Mouse (Mus musculus) hindbrain, postnatal 0 days (tissue): ENCODE data around the gene Srrm2. TPM values are rescaled to one million over a fixed set of nuclear protein-coding genes. Genes with fewer than 3 reads are reported as not detected.
"Not testable (repeated sequence)": the region's sequence is repeated elsewhere in the genome, so short reads cannot be mapped to it uniquely, and the experiment has no call there.

ENCODE experiments used
- ATAC-seq: fragments of 200-750 bp; cut with Nextera tagmentation; 2 replicates; pipeline ENCODE4 v1.8.0; 2017; ENCODE audit warnings: mild to moderate bottlenecking, moderate TSS enrichment, moderate library complexity
- DNase-seq: peaks from one replicate; pipeline ENCODE4 v3.0.0-alpha.2; 2015; ENCODE audit warnings: low spot score
- H3K27ac ChIP-seq: fragments of 300-500 bp; sonication (generic); 2 replicates; pipeline ENCODE4 v1.5.1; 2014; ENCODE audit warnings: mild to moderate bottlenecking
- H3K27me3 ChIP-seq: fragments of 300-500 bp; sonication (generic); 2 replicates; pipeline ENCODE4 v1.6.1; 2014; ENCODE audit warnings: low read length, mixed read lengths; ENCODE audit not compliant: insufficient read depth
- H3K36me3 ChIP-seq: fragments of 300-500 bp; sonication (generic); 2 replicates; pipeline ENCODE4 v1.6.1; 2014; ENCODE audit warnings: low read length, mixed read lengths; ENCODE audit not compliant: insufficient read depth
- H3K4me1 ChIP-seq: fragments of 300-500 bp; sonication (generic); 2 replicates; pipeline ENCODE4 v1.6.1; 2014; ENCODE audit warnings: antibody characterized with exemption, low read length, mixed read lengths; ENCODE audit not compliant: insufficient read depth
- H3K4me2 ChIP-seq: fragments of 300-500 bp; sonication (generic); 2 replicates; pipeline ENCODE4 v1.6.1; 2014; ENCODE audit warnings: low read depth, mild to moderate bottlenecking, low read length, moderate library complexity, mixed read lengths
- H3K4me3 ChIP-seq: fragments of 300-500 bp; sonication (generic); 2 replicates; pipeline ENCODE4 v1.5.1; 2014; ENCODE audit warnings: low read length
- H3K9ac ChIP-seq: fragments of 300-500 bp; sonication (generic); replicated peaks from 2 replicates; pipeline ENCODE4 v1.6.1; 2014; ENCODE audit warnings: mild to moderate bottlenecking, low read length, moderate library complexity, mixed read lengths
- H3K9me3 ChIP-seq: fragments of 300-500 bp; sonication (generic); 2 replicates; pipeline ENCODE4 v1.6.1; 2016; ENCODE audit warnings: low read length, mixed read lengths
- CTCF ChIP-seq: IDR thresholded peaks from 2 replicates; pipeline ENCODE4 v1.5.1; 2016; ENCODE audit warnings: antibody characterized with exemption, control low read depth, low read depth
- WGBS: fragments of 180-500 bp; shearing (Covaris S2); extraction: QIAGEN DNeasy Blood & Tissue Kit; methylation state at CpG from one replicate; pipeline ENCODE4 v1.1.7; 2014; 5-methylcytosine and 5-hydroxymethylcytosine counted together
- polyA plus RNA-seq: library from polyadenylated mRNA; unstranded; fragments of >200 nt; fragmentation: Nextera tagmentation; extraction: Ambion mirVana; gene quantifications from 2 replicates; pipeline ENCODE4 v1.2.1, GENCODE M21; 2015
- total RNA-seq: library from RNA; depleted of rRNA; stranded (reverse); fragments of >200 nt; gene quantifications from 2 replicates; pipeline ENCODE4 v1.2.3, GENCODE M21; 2014

Srrm2 gene
- total and polyA plus RNA-seq, 2 experiments from 2014 or later, result 144 to 419 TPM

- WGBS, result 99% methylated on average over 3 of the region's 3 CpGs
- no peak for ATAC-seq
- Histone ChIP-seq H3K9me3 (no peaks in the 10 kb centered on the region), H3K9ac (no peak overlapping the region), H3K36me3 (peaks cover 22% of the 10 kb centered on the region; the same call in 1 of the 2 replicates), H3K27me3 (no peaks in the 10 kb centered on the region), H3K4me2 (no peak overlapping the region), H3K4me1 (no peaks in the 10 kb centered on the region), H3K4me3 (no peak overlapping the region), H3K27ac (no peak overlapping the region)
- DNase-seq, result no peak
- no peak for TF ChIP-seq CTCF
These were observed 29.2 kb upstream of the Srrm2 start for GRCm38 (mm10) chr17:23761155-23761554.

DNA sequence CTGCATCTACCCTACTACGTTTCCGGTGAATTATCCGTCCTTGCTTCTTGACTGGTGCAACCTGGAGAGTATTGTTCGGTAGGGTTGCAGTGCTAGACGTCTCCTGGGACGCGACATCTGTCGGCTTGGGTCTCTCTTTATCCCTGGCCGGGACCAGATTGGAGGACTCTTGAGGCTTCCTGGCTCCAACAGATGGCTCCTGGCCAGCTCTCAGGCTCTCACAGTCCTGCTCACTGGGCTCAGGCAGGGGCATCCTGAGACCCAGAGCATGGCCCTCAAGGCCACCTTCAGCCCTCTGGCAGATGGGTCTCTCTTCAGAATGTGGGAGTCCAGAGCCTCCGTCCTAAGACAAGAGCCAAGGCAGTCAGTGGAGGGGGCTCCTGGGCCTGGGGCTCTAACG, 27.4 kb upstream of the Srrm2 start:
- WGBS, result 69% methylated on average over 11 of the region's 11 CpGs
- Histone ChIP-seq H3K36me3 (peaks cover 8% of the 10 kb centered on the region; the same call in 1 of the 2 replicates), H3K4me1 (no peaks in the 10 kb centered on the region), H3K27ac (no peak overlapping the region), H3K4me2 (no peak overlapping the region), H3K27me3 (no peaks in the 10 kb centered on the region), H3K4me3 (no peak overlapping the region), H3K9ac (no peak overlapping the region), H3K9me3 (no peaks in the 10 kb centered on the region)
- DNase-seq (peak; percentile 10), ATAC-seq (no peak; the same call in 1 of the 2 replicates)
- no peak for TF ChIP-seq CTCF

DNA sequence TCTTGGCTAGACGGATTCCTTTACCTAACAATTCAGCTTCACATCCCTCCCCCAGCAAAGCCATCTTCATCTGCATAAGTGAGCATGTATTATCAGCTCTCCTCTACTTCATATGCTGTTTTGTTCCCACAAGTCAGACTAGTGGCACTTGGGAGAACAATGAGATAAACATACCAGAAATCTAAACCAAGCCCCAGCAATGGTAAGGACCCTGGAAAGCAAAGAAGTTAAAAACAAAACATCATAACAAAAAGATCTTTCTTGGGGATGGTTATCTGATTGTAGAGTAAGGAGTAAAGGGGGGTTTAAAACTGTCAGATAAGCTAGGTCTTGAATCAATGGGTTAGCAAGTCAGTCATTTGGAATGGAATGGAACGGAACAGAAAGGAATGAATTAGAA, 19.8 kb upstream of the Srrm2 start:
- Histone ChIP-seq H3K27ac (peak overlapping the region; percentile 91), H3K4me3 (peak overlapping the region; percentile 77), H3K36me3 (no peaks in the 10 kb centered on the region), H3K4me2 (peak overlapping the region; percentile 70), H3K9ac (peak overlapping the region; percentile 85), H3K4me1 (0 out of 2 replicates have a peak, but pooled peaks cover 3% of the 10 kb centered on the region), H3K27me3 (no peaks in the 10 kb centered on the region), H3K9me3 (no peaks in the 10 kb centered on the region)
- TF ChIP-seq CTCF, result no peak
- 8% methylated on average over 2 of the region's 2 CpGs for WGBS
- ATAC-seq (no peak), DNase-seq (no peak)

GRCm38 (mm10) chr17:23770896-23771283, 19.4 kb upstream of the Srrm2 start:
- under 1% methylated on average over 19 of the region's 19 CpGs for WGBS

DNA sequence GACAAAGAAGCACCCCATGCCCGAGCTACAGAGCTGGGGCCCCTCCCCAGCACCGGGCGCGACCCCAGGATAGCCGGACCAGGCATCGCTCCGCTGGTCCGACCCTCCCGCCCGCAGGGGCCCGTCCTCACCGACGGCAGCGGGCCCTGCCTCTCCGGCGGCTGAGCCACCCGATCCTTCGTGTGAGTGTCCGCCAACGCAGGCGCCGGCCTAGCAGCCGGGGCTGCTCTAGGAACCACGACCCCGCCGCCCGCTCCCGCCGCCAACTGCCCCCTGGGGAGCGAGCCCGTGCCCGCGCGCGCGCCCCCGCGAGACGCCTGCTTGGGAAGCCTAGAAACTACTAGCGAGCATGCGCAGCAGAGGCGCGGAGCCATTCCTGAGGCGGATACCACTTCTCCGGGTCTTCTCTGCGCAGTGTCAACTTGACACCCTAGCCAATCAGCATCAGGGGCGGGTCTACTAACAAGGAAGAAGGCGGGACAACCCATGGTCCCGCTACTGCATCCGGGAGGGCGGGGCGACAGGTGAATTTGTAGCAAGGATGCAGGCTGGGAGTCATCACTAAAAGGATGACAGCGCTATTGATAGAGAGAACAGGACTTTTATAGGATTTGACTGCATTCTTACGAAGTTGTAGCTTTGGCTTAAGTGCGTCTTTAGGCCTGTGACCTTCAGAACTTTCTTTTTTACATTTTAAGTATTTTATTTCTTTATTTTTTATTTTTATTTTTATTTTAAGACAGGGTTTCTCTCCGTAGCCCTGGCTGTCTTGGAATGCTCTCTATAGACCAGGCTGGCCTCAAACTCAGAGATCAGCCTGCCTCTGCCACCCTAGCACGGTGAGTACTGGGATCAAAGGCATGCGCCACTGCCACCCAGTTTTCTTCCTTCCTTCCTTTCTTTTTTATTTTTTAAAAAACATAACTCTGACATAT, 18.8 kb upstream of the Srrm2 start, which contains the start of gene Flywch1:
TSS of gene Flywch1 (minus strand) at position 319 of the 935 bp plus-strand sequence.
- Histone ChIP-seq H3K27ac (peak within 1 kb of the TSS; percentile 91), H3K4me3 (peak within 1 kb of the TSS; percentile 77), H3K4me2 (peak within 1 kb of the TSS; percentile 70), H3K4me1 (0 out of 2 replicates have a peak, but pooled peaks cover 3% of the 10 kb centered on the region), H3K36me3 (no peaks in the 10 kb centered on the region), H3K9ac (peak within 1 kb of the TSS; percentile 85), H3K9me3 (no peaks in the 10 kb centered on the region), H3K27me3 (no peaks in the 10 kb centered on the region)
- peak; percentile 98 for ATAC-seq
- WGBS, result 3% methylated on average over 56 of the region's 58 CpGs
- no peak for TF ChIP-seq CTCF
- DNase-seq, result peak; percentile 99

More at GRCm38 (mm10) chr17:23770896-23771283, 19.4 kb upstream of the Srrm2 start:
- Histone ChIP-seq H3K4me3 (peak overlapping the region; percentile 77), H3K27ac (peak overlapping the region; percentile 91), H3K4me1 (0 out of 2 replicates have a peak, but pooled peaks cover 3% of the 10 kb centered on the region), H3K9me3 (no peaks in the 10 kb centered on the region), H3K27me3 (no peaks in the 10 kb centered on the region), H3K9ac (peak overlapping the region; percentile 85), H3K36me3 (no peaks in the 10 kb centered on the region), H3K4me2 (peak overlapping the region; percentile 70)
- ATAC-seq (peak; percentile 19; the same call in 1 of the 2 replicates), DNase-seq (peak; percentile 49)
- no peak for TF ChIP-seq CTCF

DNA sequence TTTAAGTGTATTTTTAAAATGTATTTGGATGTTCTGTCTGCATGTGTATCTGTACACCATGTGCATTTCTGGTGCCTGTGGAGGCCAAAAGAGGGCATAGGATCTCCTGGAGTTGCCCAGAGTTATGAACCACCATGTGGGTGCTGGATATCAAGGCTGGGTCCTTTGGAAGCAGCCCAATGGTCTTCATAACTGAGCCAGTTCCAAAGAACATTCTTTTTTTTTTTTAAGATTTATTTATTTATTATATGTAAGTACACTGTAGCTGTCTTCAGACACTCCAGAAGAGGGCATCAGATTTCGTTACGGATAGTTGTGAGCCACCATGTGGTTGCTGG, 18.1 kb upstream of the Srrm2 start:
- H3K9ac ChIP-seq, H3K4me1 ChIP-seq, ATAC-seq, H3K27me3 ChIP-seq, H3K36me3 ChIP-seq, H3K9me3 ChIP-seq, DNase-seq: not testable (repeated sequence)
- Histone ChIP-seq H3K27ac (peak overlapping the region; percentile 41; the same call in 1 of the 2 replicates), H3K4me2 (peak overlapping the region; percentile 53), H3K4me3 (peak overlapping the region; percentile 77)
- WGBS, result 73% methylated on average over 2 of the region's 2 CpGs
